ENCODE assay signal across 9 mouse cellular contexts in the genomic region with DNA sequence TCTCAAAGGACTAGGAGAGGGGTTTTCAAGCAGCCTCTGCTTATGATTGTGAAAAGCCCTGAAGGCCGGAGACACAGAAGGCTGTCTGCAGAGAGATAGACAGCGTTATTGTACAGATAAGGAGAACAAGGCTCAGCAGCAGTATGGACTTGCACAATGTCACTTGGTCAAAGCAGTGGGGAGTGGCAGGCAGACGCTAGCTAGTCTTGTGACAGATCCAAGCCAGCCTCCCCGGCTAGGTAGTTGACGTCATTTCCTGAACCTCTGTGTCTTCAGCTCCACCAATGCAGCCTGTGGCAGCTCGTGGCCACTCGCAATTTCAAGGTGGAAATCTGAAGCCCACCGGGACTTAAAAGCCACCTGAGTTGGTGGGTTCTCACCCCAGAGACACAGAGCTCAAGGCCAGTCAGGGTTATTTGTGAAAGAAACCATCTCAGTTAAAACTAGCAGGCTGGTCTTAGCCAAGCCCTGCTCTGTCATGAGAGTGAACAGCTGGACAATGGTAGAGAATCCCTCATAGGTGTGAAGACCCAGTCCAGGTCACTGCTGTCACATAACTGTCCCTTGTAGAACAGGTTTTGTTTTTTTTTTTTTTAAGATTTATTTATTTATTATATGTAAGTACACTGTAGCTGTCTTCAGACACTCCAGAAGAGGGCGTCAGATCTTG. TPM values are rescaled to one million over a fixed set of nuclear protein-coding genes. Genes with fewer than 3 reads are reported as not detected.
DNase-seq lines count a peak whose midpoint lies in the region; ATAC-seq lines count a peak whose summit lies in the region.
"Had no signal": no experiment of that assay in that cellular context is flagged by ENCODE, and none has a peak within 500 bp of the region (broad histone marks: within the 10 kb centered on the region; RNA-seq: fewer than 3 reads in every experiment).

No protein-coding gene starts in this region.

- peak; percentile 92 for ATAC-seq in activated CD4-positive, CD25-positive, alpha-beta regulatory T cell, adult 4 months

- DNase-seq in adrenal gland, adult 2 months, result peak; percentile 40
- DNase-seq in adrenal gland, postnatal 25 days, result no peak
- peak; percentile 86 for DNase-seq in liver
- peak; percentile 57 to 74 for DNase-seq in spleen, postnatal 10 days (ENCODE audit: low spot score in 2 of 2)
- no peak for DNase-seq in right cerebral cortex, postnatal 25 days
- no peak for DNase-seq in kidney, postnatal 25 days
- no peak for DNase-seq in ovary, postnatal 14 days (ENCODE audit: low spot score)

RNA-seq across cellular contexts. Expression of a gene that starts 3.3 kb away (rescaled TPM):
- 1 to 10 TPM in 1 of 2 experiments, under 1 TPM in 1; 0.92 to 2.5 TPM for total RNA-seq in adrenal gland, adult 2 months (2021)
- 1.8 and 2.1 TPM in 2 replicates for polyA plus RNA-seq in adrenal gland, adult 2 months (2012; rRNA removed)
- total RNA-seq in adrenal gland, postnatal 25 days (2021), result 1.7 and 2.2 TPM in 2 replicates
- polyA plus RNA-seq in activated CD4-positive, CD25-positive, alpha-beta regulatory T cell, adult 4 months (2017; shearing (Covaris generic)), result 1 to 10 TPM; 4.9 to 7.9 TPM
- polyA plus RNA-seq: C2C12 had no signal

RNA-seq across cellular contexts. Expression of a gene that starts 22.0 kb away (rescaled TPM):
- total RNA-seq in adrenal gland, adult 2 months (2021), result 10 to 100 TPM; 82.7 to 86.3 TPM
- polyA plus RNA-seq in adrenal gland, adult 2 months (2012; rRNA removed), result 31.8 and 35.2 TPM in 2 replicates
- 87.8 and 93.9 TPM in 2 replicates for total RNA-seq in adrenal gland, postnatal 25 days (2021)
- 10 to 100 TPM; 74.0 to 98.1 TPM for polyA plus RNA-seq in activated CD4-positive, CD25-positive, alpha-beta regulatory T cell, adult 4 months (2017; shearing (Covaris generic))

RNA-seq across cellular contexts. Expression of a gene that starts 24.9 kb away (rescaled TPM):
- 100 to 1,000 TPM in 1 of 2 experiments, 10 to 100 TPM in 1; 99.4 to 128 TPM for total RNA-seq in adrenal gland, adult 2 months (2021)
- 5.5 and 8.6 TPM in 2 replicates for polyA plus RNA-seq in adrenal gland, adult 2 months (2012; rRNA removed)
- 118 and 134 TPM in 2 replicates for total RNA-seq in adrenal gland, postnatal 25 days (2021)
- polyA plus RNA-seq in activated CD4-positive, CD25-positive, alpha-beta regulatory T cell, adult 4 months (2017; shearing (Covaris generic)), result 100 to 1,000 TPM; 216 to 230 TPM

RNA-seq across cellular contexts. Expression of a gene that starts 43.0 kb away (rescaled TPM):
- 100 to 1,000 TPM in 1 of 2 experiments, 10 to 100 TPM in 1; 84.2 to 139 TPM for total RNA-seq in adrenal gland, adult 2 months (2021)
- 111 and 117 TPM in 2 replicates for polyA plus RNA-seq in adrenal gland, adult 2 months (2012; rRNA removed)
- 125 and 168 TPM in 2 replicates for total RNA-seq in adrenal gland, postnatal 25 days (2021)
- polyA plus RNA-seq in activated CD4-positive, CD25-positive, alpha-beta regulatory T cell, adult 4 months (2017; shearing (Covaris generic)), result 100 to 1,000 TPM; 172 to 181 TPM

RNA-seq across cellular contexts. Expression of a gene that starts 47.7 kb away (rescaled TPM):
- 10 to 100 TPM; 42.7 to 71.0 TPM for total RNA-seq in adrenal gland, adult 2 months (2021)
- polyA plus RNA-seq in adrenal gland, adult 2 months (2012; rRNA removed), result 33.9 and 35.3 TPM in 2 replicates
- total RNA-seq in adrenal gland, postnatal 25 days (2021), result 52.6 and 57.3 TPM in 2 replicates
- polyA plus RNA-seq in activated CD4-positive, CD25-positive, alpha-beta regulatory T cell, adult 4 months (2017; shearing (Covaris generic)), result 10 to 100 TPM; 73.0 to 74.3 TPM

Comparison
In these comparisons a context has a peak if more than half of its experiments do, and no peak if none do; other contexts are left out.
1. DNase-seq: peak in adrenal gland, adult 2 months (single experiment), liver (single experiment) and spleen, postnatal 10 days (2 of 2); none in adrenal gland, postnatal 25 days (single experiment), right cerebral cortex, postnatal 25 days (single experiment), kidney, postnatal 25 days (0 of 2) and ovary, postnatal 14 days (single experiment).